Mouse (Mus musculus): ENCODE measurements around the gene Akr1b10. TPM values are rescaled to one million over a fixed set of nuclear protein-coding genes. Genes with fewer than 3 reads are reported as not detected.
A peak's percentile ranks its signal among the peaks of the same experiment; 100 is the strongest.

The Akr1b10 gene
- polyA plus RNA-seq, 1 experiment from 2014 or later, result 16.1 TPM

DNA sequence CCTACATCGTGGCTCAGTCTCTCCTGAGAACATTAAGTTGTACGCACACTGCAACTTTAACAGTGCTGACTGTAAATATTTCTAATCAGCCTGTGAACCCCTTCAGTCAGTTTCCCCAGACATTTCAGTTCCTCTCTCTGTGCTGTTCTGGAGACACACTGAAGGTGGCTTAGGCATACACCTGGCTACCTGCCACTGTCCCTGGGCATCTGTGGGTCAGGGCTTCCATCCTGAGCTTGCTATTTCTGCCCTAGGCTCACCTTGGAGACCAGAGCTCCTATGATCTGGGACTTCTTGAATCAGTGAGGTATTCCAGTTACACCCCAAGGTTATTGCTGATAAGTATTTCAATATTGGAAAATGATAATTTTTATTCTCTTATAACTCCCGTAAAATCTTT, 31.6 kb upstream of the Akr1b10 start:
- H3K9me3 ChIP-seq, result no peaks in the 10 kb centered on the region
- WGBS, result 87% methylated on average over 3 of the region's 3 CpGs
- H3K36me3 ChIP-seq, result no peaks in the 10 kb centered on the region
- H3K27ac ChIP-seq, result no peak overlapping the region
- no peak for ATAC-seq (ENCODE audit: insufficient number of reproducible peaks, insufficient read depth, low FRiP score, low TSS enrichment, low read depth)
- no peaks in the 10 kb centered on the region for H3K27me3 ChIP-seq
- peaks cover 23% of the 10 kb centered on the region for H3K4me1 ChIP-seq (replicated peaks)
- no peak overlapping the region for H3K9ac ChIP-seq (replicated peaks)
- no peak overlapping the region for H3K4me2 ChIP-seq
- no peak overlapping the region for H3K4me3 ChIP-seq (replicated peaks)

- H3K4me3 ChIP-seq (replicated peaks), result peak within 1 kb of the TSS; percentile 21
- H3K9me3 ChIP-seq, result no peaks in the 10 kb centered on the region
- peak within 1 kb of the TSS; percentile 51 for H3K4me2 ChIP-seq
- H3K9ac ChIP-seq (replicated peaks), result no peak within 1 kb of the TSS
- H3K36me3 ChIP-seq, result no peaks in the 10 kb centered on the region
- peak within 1 kb of the TSS; percentile 79 for H3K27ac ChIP-seq
- H3K4me1 ChIP-seq (replicated peaks), result peaks cover 23% of the 10 kb centered on the region
- peak; percentile 54; the same call in 1 of the 2 replicates for ATAC-seq (ENCODE audit: insufficient number of reproducible peaks, insufficient read depth, low FRiP score, low TSS enrichment, low read depth)
- H3K27me3 ChIP-seq, result no peaks in the 10 kb centered on the region
- 10% methylated on average over 16 of the region's 16 CpGs for WGBS
These were observed 30.2 kb upstream of the Akr1b10 start, which contains the start of gene Akr1b8 for GRCm38 (mm10) chr6:34353658-34354353. Akr1b8 (plus strand) TSS chr6:34354119.

DNA sequence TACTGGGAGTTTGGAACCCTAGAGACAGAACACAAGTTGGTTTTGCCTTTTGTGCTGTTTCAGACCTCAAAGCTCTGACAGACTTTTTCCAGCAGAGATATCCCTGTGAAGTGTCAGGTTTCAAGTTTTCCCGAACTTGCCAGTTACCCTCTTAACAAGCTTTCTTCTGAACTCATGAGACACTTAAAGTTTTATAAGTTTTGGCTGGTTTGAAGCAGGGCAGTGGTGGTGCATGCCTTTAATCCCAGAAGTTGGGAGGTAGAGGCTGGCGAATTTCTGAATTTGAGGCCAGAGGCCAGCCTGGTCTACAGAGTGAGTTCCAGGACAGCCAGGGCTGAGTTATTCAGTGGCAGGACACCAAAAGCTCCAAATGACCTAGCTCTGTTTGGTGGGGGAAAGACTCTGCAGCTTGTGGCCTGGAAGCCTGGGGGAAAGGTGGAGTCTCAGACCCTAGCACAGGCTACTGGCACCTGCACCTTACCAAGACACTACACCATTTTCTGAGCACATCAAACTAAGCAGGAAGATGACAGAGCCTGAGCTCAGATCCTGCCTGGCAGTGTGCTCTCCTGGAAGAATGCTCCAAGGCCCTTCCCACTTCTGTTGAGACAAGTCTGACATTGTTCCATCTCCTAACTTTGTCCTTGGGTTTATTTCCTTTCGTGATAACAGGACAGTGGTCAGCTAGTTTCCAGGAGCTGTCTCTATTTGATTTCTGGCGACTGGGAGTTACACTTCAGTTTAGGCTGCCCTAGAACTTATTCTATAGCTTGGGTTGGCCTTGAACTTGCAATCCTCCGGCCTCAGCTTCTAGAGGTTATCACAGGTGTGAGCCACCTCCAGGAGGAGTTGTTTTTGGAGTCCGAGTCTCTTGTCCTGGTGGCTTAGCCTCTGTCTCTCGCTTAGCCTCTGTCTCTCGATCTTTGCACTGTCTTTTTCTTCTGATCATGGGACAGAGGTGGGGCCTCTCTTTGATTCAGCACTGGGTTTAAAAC, 29.4 kb upstream of the Akr1b10 start:
- peak; percentile 56 for ATAC-seq (ENCODE audit: insufficient number of reproducible peaks, insufficient read depth, low FRiP score, low TSS enrichment, low read depth)
- Histone ChIP-seq H3K4me1 (replicated peaks) (peaks cover 23% of the 10 kb centered on the region), H3K4me2 (peak overlapping the region; percentile 51), H3K27ac (peak overlapping the region; percentile 79), H3K36me3 (no peaks in the 10 kb centered on the region), H3K27me3 (no peaks in the 10 kb centered on the region), H3K9me3 (no peaks in the 10 kb centered on the region), H3K9ac (replicated peaks) (no peak overlapping the region), H3K4me3 (replicated peaks) (peak overlapping the region; percentile 21)
- 61% methylated on average over 8 of the region's 8 CpGs for WGBS

GRCm38 (mm10) chr6:34355349-34355747, 28.7 kb upstream of the Akr1b10 start:
- Histone ChIP-seq H3K4me1 (replicated peaks) (peaks cover 23% of the 10 kb centered on the region), H3K27me3 (no peaks in the 10 kb centered on the region), H3K4me2 (no peak overlapping the region), H3K9me3 (no peaks in the 10 kb centered on the region), H3K4me3 (replicated peaks) (no peak overlapping the region), H3K36me3 (no peaks in the 10 kb centered on the region), H3K9ac (replicated peaks) (no peak overlapping the region), H3K27ac (no peak overlapping the region)
- 75% methylated on average over 6 of the region's 6 CpGs for WGBS
- no peak for ATAC-seq (ENCODE audit: insufficient number of reproducible peaks, insufficient read depth, low FRiP score, low TSS enrichment, low read depth)

DNA sequence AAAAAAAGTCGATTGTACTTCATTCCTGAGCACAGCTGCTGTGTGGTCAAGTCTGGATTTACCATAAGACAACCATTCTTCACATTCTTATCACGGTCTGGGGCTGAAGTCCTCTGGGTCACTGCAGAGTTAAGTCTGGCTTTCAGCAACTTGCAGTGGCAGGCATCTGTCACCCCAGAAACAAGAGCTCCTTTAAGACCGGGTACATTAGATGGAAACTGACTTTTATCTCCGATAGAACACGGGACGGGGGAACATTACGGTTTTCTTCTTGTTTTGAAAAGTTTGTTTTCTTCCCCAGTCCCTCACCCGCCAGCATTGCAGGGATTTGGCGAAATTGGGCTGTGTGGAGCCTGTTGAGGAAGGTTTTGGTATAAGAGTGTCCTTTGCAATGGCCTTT, 28.2 kb upstream of the Akr1b10 start:
- no peak overlapping the region for H3K27ac ChIP-seq
- no peak overlapping the region for H3K9ac ChIP-seq (replicated peaks)
- no peaks in the 10 kb centered on the region for H3K36me3 ChIP-seq
- H3K27me3 ChIP-seq, result no peaks in the 10 kb centered on the region
- no peak overlapping the region for H3K4me3 ChIP-seq (replicated peaks)
- H3K4me2 ChIP-seq, result no peak overlapping the region
- ATAC-seq (ENCODE audit: insufficient number of reproducible peaks, insufficient read depth, low FRiP score, low TSS enrichment, low read depth), result no peak
- peaks cover 20% of the 10 kb centered on the region for H3K4me1 ChIP-seq (replicated peaks)
- no peaks in the 10 kb centered on the region for H3K9me3 ChIP-seq
- WGBS, result 84% methylated on average over 9 of the region's 9 CpGs

GRCm38 (mm10) chr6:34364217-34365136, 19.5 kb upstream of the Akr1b10 start:
- ATAC-seq (ENCODE audit: insufficient number of reproducible peaks, insufficient read depth, low FRiP score, low TSS enrichment, low read depth), result no peak
- no peaks in the 10 kb centered on the region for H3K27me3 ChIP-seq
- H3K27ac ChIP-seq, result no peak overlapping the region

GRCm38 (mm10) chr6:34367998-34368397, 16.0 kb upstream of the Akr1b10 start:
- H3K36me3 ChIP-seq, result no peaks in the 10 kb centered on the region
- no peaks in the 10 kb centered on the region for H3K9me3 ChIP-seq
- WGBS, result 84% methylated on average over 9 of the region's 9 CpGs
- H3K4me1 ChIP-seq (replicated peaks), result no peaks in the 10 kb centered on the region; the same call in 1 of the 2 replicates
- H3K4me2 ChIP-seq, result no peak overlapping the region
- no peak overlapping the region for H3K27ac ChIP-seq
- ATAC-seq (ENCODE audit: insufficient number of reproducible peaks, insufficient read depth, low FRiP score, low TSS enrichment, low read depth), result no peak
- H3K27me3 ChIP-seq, result no peaks in the 10 kb centered on the region
- no peak overlapping the region for H3K4me3 ChIP-seq (replicated peaks)
- H3K9ac ChIP-seq (replicated peaks), result no peak overlapping the region

More at GRCm38 (mm10) chr6:34364217-34365136, 19.5 kb upstream of the Akr1b10 start:
- H3K4me3 ChIP-seq (replicated peaks), result no peak overlapping the region
- no peaks in the 10 kb centered on the region for H3K9me3 ChIP-seq
- no peaks in the 10 kb centered on the region; the same call in 1 of the 2 replicates for H3K4me1 ChIP-seq (replicated peaks)
- H3K9ac ChIP-seq (replicated peaks), result no peak overlapping the region
- no peaks in the 10 kb centered on the region for H3K36me3 ChIP-seq
- WGBS, result 87% methylated on average over 12 of the region's 12 CpGs
- H3K4me2 ChIP-seq, result no peak overlapping the region

- H3K9me3 ChIP-seq, result no peaks in the 10 kb centered on the region
These were observed 13.9 kb upstream of the Akr1b10 start for GRCm38 (mm10) chr6:34370081-34370480.

GRCm38 (mm10) chr6:34371700-34372351, 12.2 kb upstream of the Akr1b10 start:
- WGBS, result 29% methylated on average over 18 of the region's 18 CpGs
- ATAC-seq (ENCODE audit: insufficient number of reproducible peaks, insufficient read depth, low FRiP score, low TSS enrichment, low read depth), result peak; percentile 59; the same call in 1 of the 2 replicates
- no peaks in the 10 kb centered on the region for H3K27me3 ChIP-seq
- H3K27ac ChIP-seq, result no peak overlapping the region
- no peaks in the 10 kb centered on the region for H3K36me3 ChIP-seq
- no peak overlapping the region for H3K9ac ChIP-seq (replicated peaks)
- H3K4me1 ChIP-seq (replicated peaks), result no peaks in the 10 kb centered on the region; the same call in 1 of the 2 replicates
- H3K4me3 ChIP-seq (replicated peaks), result no peak overlapping the region
- no peaks in the 10 kb centered on the region for H3K9me3 ChIP-seq
- peak overlapping the region; percentile 32 for H3K4me2 ChIP-seq

More at GRCm38 (mm10) chr6:34370081-34370480, 13.9 kb upstream of the Akr1b10 start:
- 86% methylated on average over 8 of the region's 8 CpGs for WGBS
- H3K9ac ChIP-seq (replicated peaks), result no peak overlapping the region
- ATAC-seq (ENCODE audit: insufficient number of reproducible peaks, insufficient read depth, low FRiP score, low TSS enrichment, low read depth), result no peak
- no peak overlapping the region for H3K4me3 ChIP-seq (replicated peaks)
- H3K36me3 ChIP-seq, result no peaks in the 10 kb centered on the region
- H3K27me3 ChIP-seq, result no peaks in the 10 kb centered on the region
- no peaks in the 10 kb centered on the region; the same call in 1 of the 2 replicates for H3K4me1 ChIP-seq (replicated peaks)
- H3K4me2 ChIP-seq, result no peak overlapping the region
- no peak overlapping the region for H3K27ac ChIP-seq

DNA sequence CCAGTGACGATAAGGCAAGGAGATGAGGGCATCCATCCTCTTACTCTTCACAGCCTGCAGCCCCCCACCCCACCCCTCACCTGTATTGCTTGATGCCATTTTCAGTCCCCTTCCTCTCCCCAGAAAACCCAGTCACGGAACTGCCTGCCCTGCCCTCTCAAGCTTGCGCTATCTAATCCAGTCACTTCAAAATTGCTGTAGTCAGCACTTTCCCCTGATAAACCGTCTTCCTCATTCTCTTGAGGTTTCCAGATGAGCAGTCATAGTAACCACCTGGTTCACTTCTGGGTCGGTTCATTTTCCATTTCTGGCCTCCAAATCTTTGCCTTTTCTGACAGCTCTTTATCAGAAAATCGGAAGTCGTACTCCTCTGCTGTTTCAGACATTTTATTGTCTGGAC, 10.2 kb upstream of the Akr1b10 start:
- H3K27ac ChIP-seq, result no peak overlapping the region
- no peak overlapping the region for H3K4me2 ChIP-seq
- no peaks in the 10 kb centered on the region; the same call in 1 of the 2 replicates for H3K4me1 ChIP-seq (replicated peaks)
- no peaks in the 10 kb centered on the region for H3K9me3 ChIP-seq
- H3K9ac ChIP-seq (replicated peaks), result no peak overlapping the region
- WGBS, result 84% methylated on average over 7 of the region's 7 CpGs
- H3K27me3 ChIP-seq, result no peaks in the 10 kb centered on the region
- no peaks in the 10 kb centered on the region for H3K36me3 ChIP-seq
- no peak overlapping the region for H3K4me3 ChIP-seq (replicated peaks)
- ATAC-seq (ENCODE audit: insufficient number of reproducible peaks, insufficient read depth, low FRiP score, low TSS enrichment, low read depth), result no peak

Data from limb, embryonic 12.5 days (tissue).